Mouse (Mus musculus) thymus, adult 2 months (tissue): ENCODE results near the gene Pdk3. TPM values are rescaled to one million over a fixed set of nuclear protein-coding genes. Genes with fewer than 3 reads are reported as not detected.
A peak's percentile ranks its signal among the peaks of the same experiment; 100 is the strongest.

Source experiments
- DNase-seq: peaks from one replicate; pipeline ENCODE4 v3.0.0; 2021
- H3K27ac ChIP-seq: fragments of 200-500 bp; 2 replicates; pipeline ENCODE4 v1.5.1; 2012; ENCODE audit warnings: low read length, control low read depth; ENCODE audit not compliant: control insufficient read depth, insufficient read depth
- H3K27me3 ChIP-seq: fragments of 200-500 bp; 2 replicates; pipeline ENCODE4 v1.6.1; 2012; ENCODE audit warnings: mild to moderate bottlenecking, low read length, moderate library complexity, mixed read lengths; ENCODE audit not compliant: control insufficient read depth, insufficient read depth
- H3K36me3 ChIP-seq: fragments of 200-500 bp; 2 replicates; pipeline ENCODE4 v1.6.1; 2012; ENCODE audit warnings: mild to moderate bottlenecking, low read length, moderate library complexity; ENCODE audit not compliant: control insufficient read depth, insufficient read depth
- H3K4me1 ChIP-seq: fragments of 200-500 bp; replicated peaks from 2 replicates; pipeline ENCODE4 v1.6.1; 2012; ENCODE audit warnings: low read length; ENCODE audit not compliant: control insufficient read depth, insufficient read depth
- H3K4me3 ChIP-seq: fragments of 200-500 bp; 2 replicates; pipeline ENCODE4 v1.5.1; 2012; ENCODE audit warnings: mild to moderate bottlenecking, low read length, control low read depth, moderate library complexity; ENCODE audit not compliant: control insufficient read depth, insufficient read depth
- CTCF ChIP-seq: fragments of 200-500 bp; IDR thresholded peaks from 2 replicates; pipeline ENCODE4 v1.5.1; 2012; ENCODE audit warnings: mild to moderate bottlenecking, control low read depth, low read length, moderate library complexity, borderline replicate concordance; ENCODE audit not compliant: control insufficient read depth, poor library complexity, insufficient read depth; ENCODE audit errors: extremely low read depth
- POLR2A ChIP-seq: fragments of 200-500 bp; IDR thresholded peaks from 2 replicates; pipeline ENCODE4 v1.6.1; 2012; ENCODE audit warnings: mild to moderate bottlenecking, low read length, control low read depth, moderate library complexity; ENCODE audit not compliant: control insufficient read depth, poor library complexity, insufficient read depth; ENCODE audit errors: extremely low read depth
- WGBS: fragments of 180-500 bp; shearing (Covaris S2); methylation state at CpG from one replicate; pipeline ENCODE4 v1.1.7; 2018; 5-methylcytosine and 5-hydroxymethylcytosine counted together
- polyA plus RNA-seq: library from polyadenylated mRNA; depleted of rRNA; stranded (reverse); fragments of >200 nt; gene quantifications from 2 replicates; pipeline ENCODE4 v1.2.3, GENCODE M21; 2012; rRNA removed

Pdk3 gene
- polyA plus RNA-seq = 22.5 and 23.3 TPM in 2 replicates

DNA sequence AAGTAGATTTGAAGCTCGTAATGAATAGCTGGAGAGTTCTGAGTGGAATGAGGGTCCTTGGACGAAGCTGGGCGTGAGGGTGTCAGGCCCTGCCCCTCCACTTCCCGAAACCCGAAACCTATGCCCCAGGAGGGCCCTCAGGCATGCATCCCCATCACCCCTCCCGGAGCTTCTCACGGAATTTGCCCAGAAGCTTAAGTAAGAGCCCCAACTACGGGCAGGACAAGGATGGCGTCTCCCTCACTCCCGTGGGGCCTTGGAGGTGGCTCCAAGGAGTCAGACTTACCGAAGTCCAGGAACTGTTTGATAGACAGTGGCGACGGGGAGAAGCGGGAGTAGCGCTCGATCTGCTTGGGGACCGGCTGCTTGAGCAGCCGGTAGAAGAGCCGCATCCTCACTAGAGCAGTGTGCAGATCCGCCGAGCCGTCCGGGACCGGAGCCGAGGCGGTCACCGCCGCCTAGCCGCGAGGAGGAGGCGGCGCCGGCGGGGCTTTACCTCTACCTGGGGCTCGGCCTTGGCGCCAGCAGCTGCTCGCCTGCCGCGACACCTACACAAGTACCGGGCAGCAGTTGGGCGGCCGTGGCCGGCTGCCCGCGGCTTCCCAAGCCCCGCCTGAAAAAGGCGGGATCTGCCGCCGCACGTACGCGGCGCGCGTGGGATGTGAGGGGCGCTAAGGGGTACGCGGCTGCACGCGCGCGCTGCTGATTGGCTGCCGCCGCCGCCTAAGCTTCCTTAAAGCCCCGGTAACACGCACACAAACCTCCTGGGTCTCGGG is at the start of gene Pdk3:
Gene Pdk3, minus strand, starts transcription at position 641 of the 776 bp plus-strand sequence.
- Histone ChIP-seq H3K36me3 (no peaks in the 10 kb centered on the region), H3K27ac (peak within 1 kb of the TSS; percentile 2; the same call in 1 of the 2 replicates), H3K4me1 (peaks cover 2% of the 10 kb centered on the region; the same call in 1 of the 2 replicates), H3K27me3 (no peaks in the 10 kb centered on the region), H3K4me3 (peak within 1 kb of the TSS; percentile 96)
- TF ChIP-seq POLR2A (no peak), CTCF (no peak)
- WGBS = 2% methylated on average over 55 of the region's 68 CpGs
- peak; percentile 73 for DNase-seq

DNA sequence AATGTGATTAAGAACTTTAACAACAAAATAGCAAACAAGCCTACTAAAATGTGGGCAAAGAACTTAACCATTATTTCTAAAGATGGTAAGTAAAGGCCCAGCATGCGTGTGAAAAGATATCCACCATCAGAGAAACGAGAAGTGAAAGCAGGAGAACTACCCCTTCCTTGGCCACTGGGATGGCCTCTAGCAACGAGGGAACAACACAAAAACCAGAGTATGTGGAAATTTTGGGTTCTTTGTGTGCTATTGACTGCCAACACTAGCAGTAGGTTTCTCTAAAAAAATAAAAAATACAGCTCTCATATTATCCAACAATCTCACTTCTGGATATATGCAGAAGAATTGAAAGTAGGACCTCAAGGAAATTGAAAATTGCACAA is 45.6 kb upstream of the Pdk3 start:
- no peaks in the 10 kb centered on the region for H3K36me3 ChIP-seq
- no peak for TF ChIP-seq CTCF
- no peak for TF ChIP-seq POLR2A
- no peak overlapping the region for H3K27ac ChIP-seq
- H3K4me1 ChIP-seq = no peaks in the 10 kb centered on the region
- 49% methylated on average over 3 of the region's 3 CpGs for whole genome bisulfite sequencing
- no peak overlapping the region for H3K4me3 ChIP-seq
- no peak for DNase-seq
- H3K27me3 ChIP-seq = no peaks in the 10 kb centered on the region

DNA sequence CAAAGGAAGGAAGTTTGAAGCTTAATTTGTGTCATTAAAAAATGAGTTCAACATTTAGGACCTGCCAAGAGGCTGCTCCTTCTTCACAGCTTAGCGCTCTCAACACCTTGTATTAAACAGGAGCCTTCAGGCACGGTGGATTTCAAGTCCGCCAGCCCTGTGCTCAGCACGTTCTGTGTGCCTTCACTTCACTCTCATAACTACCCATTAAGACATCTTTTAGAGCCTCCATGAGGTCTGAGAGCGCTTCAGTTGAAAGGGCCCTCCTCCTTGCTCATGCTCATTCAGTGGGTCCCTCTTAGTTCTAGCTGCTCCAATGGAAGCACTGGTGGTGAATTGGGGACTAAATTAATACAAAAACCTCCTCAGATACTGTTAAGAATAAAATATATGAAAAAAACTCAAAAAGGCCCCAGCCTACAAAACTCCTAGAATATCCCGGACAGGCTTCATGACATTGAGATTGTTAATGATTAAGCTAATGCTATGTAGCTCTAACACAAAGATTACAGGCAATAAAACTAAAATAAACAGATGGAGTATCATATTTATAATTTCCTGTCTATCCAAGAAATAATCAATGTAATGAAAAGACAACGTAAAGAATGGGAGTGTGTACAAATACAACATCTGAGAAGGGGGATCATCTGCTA is 45.1 kb upstream of the Pdk3 start:
- WGBS = 96% methylated on average over 7 of the region's 7 CpGs
- DNase-seq = no peak
- H3K4me3 ChIP-seq = no peak overlapping the region
- no peak overlapping the region for H3K27ac ChIP-seq
- no peaks in the 10 kb centered on the region for H3K27me3 ChIP-seq
- no peaks in the 10 kb centered on the region for H3K36me3 ChIP-seq
- no peak for TF ChIP-seq POLR2A
- no peak for TF ChIP-seq CTCF
- H3K4me1 ChIP-seq = no peaks in the 10 kb centered on the region

DNA sequence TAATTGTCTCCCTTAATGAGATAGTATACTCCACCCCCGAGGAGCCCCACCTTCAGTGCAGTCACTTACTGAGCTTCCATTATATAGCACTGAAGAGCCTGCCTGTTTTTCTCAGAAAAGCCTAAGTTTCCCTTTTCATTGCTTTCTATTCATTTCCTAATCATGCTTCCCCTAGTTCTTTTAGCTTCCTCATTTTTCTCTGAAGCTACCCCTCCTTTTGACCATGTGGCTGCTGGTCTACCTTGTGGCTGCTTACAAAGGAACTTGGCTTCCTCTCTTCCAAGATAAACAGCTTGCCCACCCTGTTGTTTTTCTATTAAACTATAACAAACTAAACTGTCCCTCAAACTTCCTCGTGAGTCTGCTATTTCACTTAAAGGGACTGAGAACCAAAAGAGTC is 31.4 kb upstream of the Pdk3 start:
- WGBS = 11% methylated on average over 2 of the region's 2 CpGs
- DNase-seq = no peak
- H3K4me3 ChIP-seq = no peak overlapping the region

DNA sequence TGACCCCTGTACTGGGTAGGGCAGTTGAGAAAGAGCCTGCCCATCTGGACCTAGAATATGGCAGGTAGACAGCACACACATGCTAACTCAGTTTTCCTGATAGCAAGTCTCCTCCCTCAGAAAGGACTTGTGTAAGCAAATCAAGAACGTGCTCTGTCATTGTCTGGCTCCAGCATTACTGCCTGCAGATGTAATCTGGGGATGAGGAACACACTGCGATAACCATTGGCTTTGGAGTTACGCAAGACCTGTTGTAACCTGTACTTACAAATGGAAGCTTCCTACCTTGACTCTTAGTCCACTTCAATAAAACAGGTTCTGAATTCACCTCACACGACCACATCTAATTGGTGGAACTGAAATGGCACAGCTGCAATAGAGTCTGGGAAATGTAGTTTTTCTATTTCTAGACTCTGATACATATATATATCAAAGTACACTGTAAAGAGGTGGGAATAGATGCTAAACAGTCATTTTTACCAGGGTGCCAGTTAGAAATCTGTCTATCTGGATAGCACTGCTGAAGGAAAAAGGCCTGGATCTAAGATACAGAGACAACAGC is 30.6 kb upstream of the Pdk3 start:
- TF ChIP-seq POLR2A (no peak), CTCF (no peak)
- no peaks in the 10 kb centered on the region for H3K36me3 ChIP-seq
- 69% methylated on average over 4 of the region's 4 CpGs for WGBS
- no peaks in the 10 kb centered on the region for H3K27me3 ChIP-seq
- H3K27ac ChIP-seq = no peak overlapping the region
- no peak overlapping the region for H3K4me3 ChIP-seq
- H3K4me1 ChIP-seq = no peaks in the 10 kb centered on the region
- DNase-seq = no peak

More for the DNA sequence above, 31.4 kb upstream of the Pdk3 start:
- no peaks in the 10 kb centered on the region for H3K36me3 ChIP-seq
- no peak for TF ChIP-seq CTCF
- TF ChIP-seq POLR2A = no peak
- no peaks in the 10 kb centered on the region for H3K27me3 ChIP-seq
- no peak overlapping the region for H3K27ac ChIP-seq
- no peaks in the 10 kb centered on the region for H3K4me1 ChIP-seq

DNA sequence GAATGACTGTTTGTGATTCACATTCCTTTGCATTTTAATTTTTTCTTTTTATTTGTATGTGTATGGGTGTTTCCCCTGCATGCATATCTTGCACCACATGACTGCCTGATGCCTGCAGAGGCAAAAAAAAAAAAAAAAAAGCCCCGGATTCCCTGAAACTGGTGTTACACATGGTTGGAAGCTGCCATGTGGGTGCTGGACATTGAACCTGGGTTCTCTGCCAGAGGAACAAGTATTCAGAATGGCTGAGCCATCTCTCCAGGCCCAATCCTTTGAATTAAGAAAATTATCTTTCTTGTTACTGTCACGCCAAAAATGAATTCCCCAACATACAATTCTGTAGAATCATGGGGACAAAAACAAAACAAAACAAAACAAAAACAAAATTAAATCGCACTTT is 25.8 kb upstream of the Pdk3 start:
- DNase-seq = no peak
- Histone ChIP-seq H3K27ac (no peak overlapping the region), H3K4me1 (no peaks in the 10 kb centered on the region), H3K27me3 (no peaks in the 10 kb centered on the region), H3K4me3 (no peak overlapping the region), H3K36me3 (no peaks in the 10 kb centered on the region)
- TF ChIP-seq POLR2A (no peak), CTCF (no peak)
- 85% methylated on average over 3 of the region's 3 CpGs for WGBS
